Mouse (Mus musculus) ovary, postnatal 10 days (tissue): ENCODE data around the gene Gm49673.
"Not testable (repeated sequence)": the region's sequence is repeated elsewhere in the genome, so short reads cannot be mapped to it uniquely, and the experiment has no call there.

Source experiments
- DNase-seq: peaks from one replicate; pipeline ENCODE4 v3.0.0; 2022; ENCODE audit warnings: low spot score

The Gm49673 gene

GRCm38 (mm10) chr17:8130849-8131248 lies 16.7 kb downstream of the Gm49673 start:
- not testable (repeated sequence) for DNase-seq

GRCm38 (mm10) chr17:8129578-8129977 lies 18.0 kb downstream of the Gm49673 start:
- not testable (repeated sequence) for DNase-seq

GRCm38 (mm10) chr17:8128326-8128993 lies 19.1 kb downstream of the Gm49673 start:
- not testable (repeated sequence) for DNase-seq

- DNase-seq = not testable (repeated sequence)
These were observed 23.0 kb downstream of the Gm49673 start for GRCm38 (mm10) chr17:8124586-8124985.

GRCm38 (mm10) chr17:8122974-8123373 lies 24.6 kb downstream of the Gm49673 start:
- not testable (repeated sequence) for DNase-seq

- not testable (repeated sequence) for DNase-seq
These were observed 30.7 kb downstream of the Gm49673 start for GRCm38 (mm10) chr17:8116928-8117327.

GRCm38 (mm10) chr17:8116378-8116777 lies 31.2 kb downstream of the Gm49673 start:
- not testable (repeated sequence) for DNase-seq

- not testable (repeated sequence) for DNase-seq
These were observed 35.4 kb downstream of the Gm49673 start for GRCm38 (mm10) chr17:8112199-8112598.

- not testable (repeated sequence) for DNase-seq
These were observed 46.3 kb downstream of the Gm49673 start for GRCm38 (mm10) chr17:8101297-8101609.

GRCm38 (mm10) chr17:8100405-8101296 lies 46.9 kb downstream of the Gm49673 start:
- not testable (repeated sequence) for DNase-seq

- DNase-seq = not testable (repeated sequence)
These were observed 51.4 kb downstream of the Gm49673 start for GRCm38 (mm10) chr17:8096199-8096598.

GRCm38 (mm10) chr17:8095653-8096052 lies 51.9 kb downstream of the Gm49673 start:
- DNase-seq = not testable (repeated sequence)

GRCm38 (mm10) chr17:8092537-8093526 lies 54.8 kb downstream of the Gm49673 start:
- DNase-seq = not testable (repeated sequence)

GRCm38 (mm10) chr17:8091320-8091719 lies 56.3 kb downstream of the Gm49673 start:
- DNase-seq = not testable (repeated sequence)

GRCm38 (mm10) chr17:8069847-8070246 lies 77.7 kb downstream of the Gm49673 start:
- DNase-seq = not testable (repeated sequence)

- not testable (repeated sequence) for DNase-seq
These were observed 90.9 kb downstream of the Gm49673 start for GRCm38 (mm10) chr17:8056637-8057138.

GRCm38 (mm10) chr17:8055919-8056589 lies 91.5 kb downstream of the Gm49673 start:
- DNase-seq = not testable (repeated sequence)

- peak; percentile 62 for DNase-seq
These were observed 96.3 kb downstream of the Gm49673 start for GRCm38 (mm10) chr17:8051247-8051646.

- DNase-seq = not testable (repeated sequence)
These were observed 97.4 kb downstream of the Gm49673 start for GRCm38 (mm10) chr17:8050218-8050617.

- DNase-seq = not testable (repeated sequence)
These were observed 101.4 kb downstream of the Gm49673 start for GRCm38 (mm10) chr17:8046178-8046577.

- DNase-seq = not testable (repeated sequence)
These were observed 106.4 kb downstream of the Gm49673 start for GRCm38 (mm10) chr17:8041197-8041596.
